Mouse (Mus musculus) megakaryocyte, embryonic 14.5 days (primary cell): ENCODE measurements at regions not wholly inside any gene's neighbourhood (a gene's known extent, or its start where the extent isn't known, plus 50 kb on each side); places are given as distances from the start of the nearest gene placed in this dataset.

Experiments used
- FLI1 ChIP-seq: IDR thresholded peaks from 2 replicates; pipeline ENCODE4 v1.6.1; 2012; ENCODE audit warnings: low read length, inconsistent platforms, mixed read lengths
- GATA1 ChIP-seq: IDR thresholded peaks from 3 replicates; pipeline ENCODE4 v1.6.1; 2012; ENCODE audit warnings: mixed read lengths, low read length, inconsistent platforms, borderline replicate concordance

GRCm38 (mm10) chr2:79060320-79060719 lies 192.4 kb downstream of the Ube2e3 start:
- TF ChIP-seq GATA1 = no peak
- TF ChIP-seq FLI1 = no peak
